Mouse (Mus musculus) forebrain, embryonic 14.5 days (tissue): ENCODE measurements at regions not wholly inside any gene's neighbourhood (a gene's known extent, or its start where the extent isn't known, plus 50 kb on each side); places are given as distances from the start of the nearest gene placed in this dataset.
"Not testable (repeated sequence)": the region's sequence is repeated elsewhere in the genome, so short reads cannot be mapped to it uniquely, and the experiment has no call there.

Source experiments
- ATAC-seq: fragments of 200-750 bp; cut with Nextera tagmentation; 2 replicates; pipeline ENCODE4 v1.8.0; 2017; ENCODE audit warnings: mild to moderate bottlenecking, moderate library complexity
- DNase-seq: peaks from one replicate; pipeline ENCODE4 v3.0.0-alpha.2; 2015; ENCODE audit warnings: low spot score
- H3K27ac ChIP-seq: fragments of 300-500 bp; sonication (generic); 2 replicates; pipeline ENCODE4 v1.5.1; 2014; ENCODE audit warnings: low read depth, mild to moderate bottlenecking, control low read depth, low read length, moderate library complexity
- H3K27me3 ChIP-seq: fragments of 300-500 bp; sonication (generic); replicated peaks from 2 replicates; pipeline ENCODE4 v1.6.1; 2014; ENCODE audit warnings: low read length, control low read depth, mixed read lengths; ENCODE audit not compliant: control insufficient read depth, insufficient read depth
- H3K36me3 ChIP-seq: fragments of 300-500 bp; sonication (generic); 2 replicates; pipeline ENCODE4 v1.6.1; 2014; ENCODE audit warnings: low read length, control low read depth; ENCODE audit not compliant: control insufficient read depth, insufficient read depth
- H3K4me1 ChIP-seq: fragments of 300-500 bp; sonication (generic); 2 replicates; pipeline ENCODE4 v1.6.1; 2014; ENCODE audit warnings: antibody characterized with exemption, low read length, control low read depth; ENCODE audit not compliant: control insufficient read depth, insufficient read depth
- H3K4me2 ChIP-seq: fragments of 300-500 bp; sonication (generic); 2 replicates; pipeline ENCODE4 v1.6.1; 2014; ENCODE audit warnings: mild to moderate bottlenecking, control low read depth, low read length
- H3K4me3 ChIP-seq: fragments of 300-500 bp; sonication (generic); 2 replicates; pipeline ENCODE4 v1.5.1; 2014; ENCODE audit warnings: low read depth, low read length, control low read depth
- H3K9ac ChIP-seq: fragments of 300-500 bp; sonication (generic); 2 replicates; pipeline ENCODE4 v1.6.1; 2014; ENCODE audit warnings: mild to moderate bottlenecking, low read length, control low read depth, moderate library complexity
- H3K9me3 ChIP-seq: fragments of 300-500 bp; sonication (generic); replicated peaks from 2 replicates; pipeline ENCODE4 v1.6.1; 2016; ENCODE audit warnings: low read length, control low read depth, mixed read lengths; ENCODE audit not compliant: control insufficient read depth
- WGBS: fragments of 180-500 bp; shearing (Covaris S2); extraction: QIAGEN DNeasy Blood & Tissue Kit; methylation state at CpG from one replicate; pipeline ENCODE4 v1.1.7; 2014; 5-methylcytosine and 5-hydroxymethylcytosine counted together

DNA sequence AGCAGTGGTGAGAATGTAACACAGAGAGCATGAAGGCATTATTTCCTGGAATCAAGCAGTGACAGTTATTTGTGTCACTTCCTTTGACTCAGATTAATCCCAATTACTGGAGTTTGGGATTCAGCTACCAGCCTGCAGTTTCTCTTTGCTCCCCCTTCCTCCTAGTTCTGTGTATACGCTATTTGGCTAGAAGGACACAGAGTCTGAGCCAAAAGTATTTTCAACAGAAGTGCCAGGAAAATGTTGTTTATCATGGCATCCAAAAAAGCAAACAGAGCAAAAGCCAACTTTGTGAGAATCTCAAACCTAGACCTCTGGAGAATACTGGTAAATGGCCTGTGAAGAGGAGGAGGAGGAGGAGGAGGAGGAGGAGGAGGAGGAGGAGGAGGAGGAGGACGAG is 600.4 kb downstream of the Crisp4 start:
- Histone ChIP-seq H3K4me3 (no peak overlapping the region), H3K27ac (no peak overlapping the region), H3K9ac (no peak overlapping the region), H3K9me3 (no peaks in the 10 kb centered on the region), H3K27me3 (no peaks in the 10 kb centered on the region), H3K4me1 (no peaks in the 10 kb centered on the region), H3K4me2 (no peak overlapping the region), H3K36me3 (no peaks in the 10 kb centered on the region)
- ATAC-seq (no peak), DNase-seq (peak; percentile 7)
- WGBS: 61% methylated on average over 1 of the region's 2 CpGs

DNA sequence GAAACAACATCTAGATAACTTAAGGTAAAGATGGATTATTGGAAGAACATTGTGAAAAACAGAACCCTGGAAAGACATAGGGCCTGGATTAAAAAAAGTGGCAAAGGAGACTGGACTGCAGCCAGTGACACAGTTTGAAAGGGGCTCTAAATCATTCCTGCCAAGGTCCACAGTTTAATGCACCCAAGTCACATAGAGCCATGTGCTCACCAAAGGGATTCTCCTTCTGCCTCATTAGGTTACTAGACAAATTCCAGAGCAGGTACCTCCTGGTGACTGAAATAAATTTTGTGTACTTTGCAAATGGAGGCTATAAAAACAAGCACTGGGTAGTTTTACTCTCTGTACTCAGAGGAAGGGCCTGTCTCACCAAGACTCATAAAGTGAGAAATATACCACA is 607.5 kb downstream of the Crisp4 start:
- Histone ChIP-seq H3K27me3 (no peaks in the 10 kb centered on the region), H3K27ac (no peak overlapping the region), H3K9ac (no peak overlapping the region), H3K36me3 (no peaks in the 10 kb centered on the region), H3K9me3 (no peaks in the 10 kb centered on the region), H3K4me3 (no peak overlapping the region), H3K4me1 (no peaks in the 10 kb centered on the region), H3K4me2 (no peak overlapping the region)
- ATAC-seq: no peak
- no peak for DNase-seq

DNA sequence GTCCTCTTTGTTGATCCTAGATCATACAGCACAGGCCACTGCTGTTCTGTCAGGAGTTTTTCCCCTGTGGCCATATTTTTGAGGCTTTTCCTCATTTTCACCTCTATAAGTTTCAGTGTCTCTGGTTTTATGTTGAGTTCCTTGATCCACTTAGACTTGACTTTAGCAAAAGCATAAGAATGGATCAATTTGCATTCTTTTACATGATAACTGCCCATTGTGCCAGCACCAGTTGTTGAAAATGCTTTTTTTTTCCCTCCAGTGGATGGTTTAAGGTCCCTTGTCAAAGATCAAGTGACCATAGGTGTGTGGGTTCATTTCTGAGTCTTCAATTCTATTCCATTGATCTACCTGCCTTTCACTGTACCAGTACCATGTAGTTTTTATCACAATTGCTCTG is 614.4 kb downstream of the Crisp4 start:
- not testable (repeated sequence) for ATAC-seq, H3K9me3 ChIP-seq

GRCm38 (mm10) chr1:17520118-17520517 is 625.6 kb downstream of the Crisp4 start:
- Histone ChIP-seq H3K4me1 (no peaks in the 10 kb centered on the region), H3K27me3 (no peaks in the 10 kb centered on the region), H3K27ac (no peak overlapping the region), H3K4me3 (no peak overlapping the region), H3K4me2 (no peak overlapping the region), H3K36me3 (no peaks in the 10 kb centered on the region), H3K9me3 (no peaks in the 10 kb centered on the region), H3K9ac (no peak overlapping the region)
- ATAC-seq: no peak
- DNase-seq: no peak
- WGBS: 85% methylated on average over 2 of the region's 2 CpGs

More for the DNA sequence above, 614.4 kb downstream of the Crisp4 start:
- not testable (repeated sequence) for H3K27ac ChIP-seq, DNase-seq, H3K27me3 ChIP-seq, H3K4me3 ChIP-seq, H3K9ac ChIP-seq, H3K4me1 ChIP-seq, H3K36me3 ChIP-seq, H3K4me2 ChIP-seq

GRCm38 (mm10) chr1:17506125-17507112 is 639.3 kb downstream of the Crisp4 start:
- no peak overlapping the region for H3K4me2 ChIP-seq
- no peaks in the 10 kb centered on the region for H3K4me1 ChIP-seq
- no peak overlapping the region for H3K4me3 ChIP-seq
- no peaks in the 10 kb centered on the region for H3K36me3 ChIP-seq
- H3K9me3 ChIP-seq: no peaks in the 10 kb centered on the region
- WGBS: 91% methylated on average over 6 of the region's 6 CpGs
- H3K27me3 ChIP-seq: no peaks in the 10 kb centered on the region
- no peak for ATAC-seq
- H3K9ac ChIP-seq: no peak overlapping the region
- no peak overlapping the region for H3K27ac ChIP-seq
- no peak for DNase-seq

- Histone ChIP-seq H3K4me3 (no peak overlapping the region), H3K27ac (no peak overlapping the region), H3K4me2 (no peak overlapping the region), H3K36me3 (no peaks in the 10 kb centered on the region), H3K9me3 (no peaks in the 10 kb centered on the region), H3K27me3 (no peaks in the 10 kb centered on the region), H3K9ac (no peak overlapping the region), H3K4me1 (no peaks in the 10 kb centered on the region)
- 92% methylated on average over 3 of the region's 3 CpGs for WGBS
- ATAC-seq (no peak), DNase-seq (no peak)
Observed at GRCm38 (mm10) chr1:17493596-17493995, 652.1 kb downstream of the Crisp4 start.

DNA sequence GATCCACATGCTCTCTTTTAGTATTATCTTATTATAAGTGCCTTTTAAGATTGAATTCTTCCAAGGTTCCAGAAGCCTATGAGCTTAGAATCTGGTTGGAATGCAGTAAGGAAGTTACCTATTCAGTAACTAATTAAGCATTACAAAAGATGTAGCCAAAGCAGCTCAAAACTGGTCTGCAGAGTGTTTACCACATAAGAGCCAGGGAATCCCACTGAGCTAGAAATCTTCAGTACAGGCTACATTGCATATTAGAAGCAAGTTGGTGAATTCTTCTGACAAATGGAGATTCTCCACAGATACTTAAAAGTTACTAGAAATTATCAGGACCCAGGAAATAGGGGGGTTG is 655.9 kb downstream of the Crisp4 start:
- H3K4me3 ChIP-seq, DNase-seq, H3K9me3 ChIP-seq, H3K4me2 ChIP-seq, H3K4me1 ChIP-seq, H3K36me3 ChIP-seq, H3K27ac ChIP-seq, H3K27me3 ChIP-seq, ATAC-seq, H3K9ac ChIP-seq: not testable (repeated sequence)

- 60% methylated on average over 6 of the region's 6 CpGs for WGBS
- not testable (repeated sequence) for H3K27me3 ChIP-seq, ATAC-seq, H3K27ac ChIP-seq, H3K4me2 ChIP-seq, H3K9ac ChIP-seq, H3K4me1 ChIP-seq, DNase-seq, H3K4me3 ChIP-seq, H3K36me3 ChIP-seq, H3K9me3 ChIP-seq
Observed at GRCm38 (mm10) chr1:17489192-17489853, 656.4 kb downstream of the Crisp4 start.

DNA sequence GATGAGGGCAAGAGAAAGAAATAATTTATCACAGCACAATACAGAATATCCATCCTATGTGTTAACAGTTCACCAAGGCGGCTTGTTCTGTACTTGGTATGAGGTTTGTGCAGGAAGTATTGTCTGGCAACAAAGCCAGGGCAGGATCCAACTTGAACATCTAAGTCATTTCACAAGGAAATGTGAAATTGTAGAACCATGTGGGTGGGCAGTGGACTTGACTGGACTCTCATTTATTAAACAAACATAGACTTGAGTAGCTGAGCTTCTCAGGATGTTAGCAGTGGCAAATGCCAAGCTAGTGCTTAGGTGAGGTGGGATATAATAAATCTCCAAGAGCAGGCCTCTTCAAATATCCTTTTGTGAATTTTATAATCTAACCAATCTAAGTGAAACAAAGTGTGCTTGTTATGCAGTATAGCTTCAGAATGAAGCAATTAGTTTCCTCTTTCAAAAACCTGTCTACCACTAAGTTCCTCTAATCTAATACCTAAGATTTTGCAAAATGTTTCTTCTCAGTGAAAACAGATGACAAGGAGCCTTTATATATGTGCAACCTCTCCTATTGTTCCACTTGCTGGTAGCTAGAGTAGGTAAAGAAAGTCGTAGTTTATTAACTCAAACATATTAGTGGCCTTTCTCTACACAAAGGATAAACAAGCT is 694.4 kb downstream of the Crisp4 start:
- no peaks in the 10 kb centered on the region for H3K27me3 ChIP-seq
- WGBS: 78% methylated on average over 2 of the region's 2 CpGs
- no peaks in the 10 kb centered on the region for H3K9me3 ChIP-seq
- no peak overlapping the region for H3K27ac ChIP-seq
- H3K4me1 ChIP-seq: no peaks in the 10 kb centered on the region
- H3K36me3 ChIP-seq: no peaks in the 10 kb centered on the region
- ATAC-seq (no peak), DNase-seq (no peak)
- H3K4me3 ChIP-seq: no peak overlapping the region
- H3K9ac ChIP-seq: no peak overlapping the region
- no peak overlapping the region for H3K4me2 ChIP-seq
